Mouse (Mus musculus): ENCODE measurements around the gene Yju2. TPM values are rescaled to one million over a fixed set of nuclear protein-coding genes. Genes with fewer than 3 reads are reported as not detected.

Gene Yju2
- total RNA-seq, 2 experiments from 2014 or later: 8.3 to 10.2 TPM

- no peak for TF ChIP-seq CTCF (IDR thresholded peaks at IDR 0.05)
- Histone ChIP-seq H3K27ac (no peak overlapping the region), H3K4me3 (no peak overlapping the region)
- intact Hi-C loops (cut with DNase I): loop anchor here (10.0 kb wide), 1 partner anchor 290 kb away; the partner anchor contains the start of gene Fem1a
- DNase-seq: no peak
Measured at GRCm38 (mm10) chr17:55964496-55964895, 5.6 kb downstream of the Yju2 start.

GRCm38 (mm10) chr17:55964996-55965395 lies 6.1 kb downstream of the Yju2 start:
- no peak for DNase-seq
- H3K4me3 ChIP-seq: no peak overlapping the region
- intact Hi-C loops (cut with DNase I): loop anchor here (10.0 kb wide), 1 partner anchor 290 kb away; the partner anchor contains the start of gene Fem1a
- no peak for TF ChIP-seq CTCF (IDR thresholded peaks at IDR 0.05)
- H3K27ac ChIP-seq: no peak overlapping the region

GRCm38 (mm10) chr17:55967186-55967585 lies 8.3 kb downstream of the Yju2 start:
- DNase-seq: no peak
- intact Hi-C loops (cut with DNase I): loop anchor here (10.0 kb wide), 1 partner anchor 288 kb away; the partner anchor contains the start of gene Fem1a
- Histone ChIP-seq H3K27ac (no peak overlapping the region), H3K4me3 (no peak overlapping the region)
- no peak for TF ChIP-seq CTCF (IDR thresholded peaks at IDR 0.05)

- no peak overlapping the region for H3K27ac ChIP-seq
- DNase-seq: no peak
- H3K4me3 ChIP-seq: no peak overlapping the region
- intact Hi-C loops (cut with DNase I): loop anchor here (10.0 kb wide), 1 partner anchor 287 kb away; the partner anchor contains the start of gene Fem1a
- no peak for TF ChIP-seq CTCF (IDR thresholded peaks at IDR 0.05)
Measured at GRCm38 (mm10) chr17:55968210-55968609, 9.3 kb downstream of the Yju2 start.

- H3K4me3 ChIP-seq: no peak overlapping the region
- intact Hi-C loops (cut with DNase I): loop anchor here (10.0 kb wide), 1 partner anchor 285 kb away; the partner anchor contains the start of gene Fem1a
- DNase-seq: no peak
- no peak overlapping the region for H3K27ac ChIP-seq
- TF ChIP-seq CTCF (IDR thresholded peaks at IDR 0.05): no peak
Measured at GRCm38 (mm10) chr17:55969560-55969959, 10.7 kb downstream of the Yju2 start.

GRCm38 (mm10) chr17:55969966-55970891 lies 11.3 kb downstream of the Yju2 start, which contains the start of gene Shd:
Shd (plus strand) TSS chr17:55970467.
- intact Hi-C loops (cut with DNase I): loop anchor here (10.0 kb wide), 1 partner anchor 285 kb away; the partner anchor contains the start of gene Fem1a
- no peak for TF ChIP-seq CTCF (IDR thresholded peaks at IDR 0.05)
- DNase-seq: peak; percentile 48
- Histone ChIP-seq H3K27ac (0 out of 2 replicates have a peak within 1 kb of the TSS, but pooled peaks have one; percentile 7), H3K4me3 (peak within 1 kb of the TSS; percentile 68)

GRCm38 (mm10) chr17:55971453-55971852 lies 12.6 kb downstream of the Yju2 start:
- Histone ChIP-seq H3K27ac (no peak overlapping the region), H3K4me3 (no peak overlapping the region)
- peak; percentile 25 for DNase-seq
- intact Hi-C loops (cut with DNase I): no loop called here
- no peak for TF ChIP-seq CTCF (IDR thresholded peaks at IDR 0.05)

- peak; percentile 86 for DNase-seq
- no peak overlapping the region for H3K4me3 ChIP-seq
- peak; percentile 98 for TF ChIP-seq CTCF (IDR thresholded peaks at IDR 0.05)
- H3K27ac ChIP-seq: no peak overlapping the region
- intact Hi-C loops (cut with DNase I): loop anchor here (1.0 kb wide), 1 partner anchor 34 kb away; no protein-coding TSS in a partner anchor
Measured at GRCm38 (mm10) chr17:55976255-55976862, 17.5 kb downstream of the Yju2 start.

- H3K4me3 ChIP-seq: no peak overlapping the region
- DNase-seq: no peak
- intact Hi-C loops (cut with DNase I): no loop called here
- TF ChIP-seq CTCF (IDR thresholded peaks at IDR 0.05): no peak
- no peak overlapping the region for H3K27ac ChIP-seq
Measured at GRCm38 (mm10) chr17:55977301-55977700, 18.4 kb downstream of the Yju2 start.

GRCm38 (mm10) chr17:55986030-55986961 lies 27.4 kb downstream of the Yju2 start, which contains the start of gene Fsd1:
Fsd1 (plus strand) TSS chr17:55986509.
- no peak within 1 kb of the TSS for H3K27ac ChIP-seq
- peak within 1 kb of the TSS; percentile 57 for H3K4me3 ChIP-seq
- DNase-seq: peak; percentile 57
- TF ChIP-seq CTCF (IDR thresholded peaks at IDR 0.05): no peak
- intact Hi-C loops (cut with DNase I): no loop called here

GRCm38 (mm10) chr17:55990278-55990898 lies 31.5 kb downstream of the Yju2 start:
- Histone ChIP-seq H3K4me3 (no peak overlapping the region), H3K27ac (no peak overlapping the region)
- no peak for DNase-seq
- TF ChIP-seq CTCF (IDR thresholded peaks at IDR 0.05): no peak
- intact Hi-C loops (cut with DNase I): no loop called here
